Mouse (Mus musculus) adrenal gland, adult 18-20 months (tissue): ENCODE measurements around the gene Vmn1r157. TPM values are rescaled to one million over a fixed set of nuclear protein-coding genes. Genes with fewer than 3 reads are reported as not detected.
"Not testable (repeated sequence)": the region's sequence is repeated elsewhere in the genome, so short reads cannot be mapped to it uniquely, and the experiment has no call there.

Experiments
- DNase-seq, 2 experiments: peaks; one replicate each; pipeline ENCODE4 v3.0.0; 2021 to 2022; ENCODE audit warnings: low spot score in 2 of 2
- long read RNA-seq, 2 experiments: library from polyadenylated mRNA; stranded (forward); transcript quantifications; one replicate each; pipeline ENCODE4 v2.0.0; 2021
- total RNA-seq, 2 experiments: library from RNA; stranded (reverse); gene quantifications; 1 replicate in 1 of 2; 2 replicates in 1 of 2; pipeline ENCODE4 v1.2.3; 2021

The Vmn1r157 gene
- not detected for total RNA-seq
- long read RNA-seq, experiment 1, result 0 reads
- long read RNA-seq, experiment 2, result 0 reads

GRCm38 (mm10) chr7:22761397-22761796 lies at the start of gene Vmn1r157:
Gene Vmn1r157 (plus strand): TSS chr7:22761697.
- DNase-seq, result not testable (repeated sequence)

GRCm38 (mm10) chr7:22719610-22720009 lies 41.9 kb upstream of the Vmn1r157 start, which contains the start of gene Gm4567:
Gene Gm4567 (minus strand): TSS chr7:22719710.
- not testable (repeated sequence) for DNase-seq

- DNase-seq, result not testable (repeated sequence)
Observed at GRCm38 (mm10) chr7:22775981-22776380, 14.5 kb downstream of the Vmn1r157 start.

GRCm38 (mm10) chr7:22790682-22791081 lies 29.2 kb downstream of the Vmn1r157 start, which contains the start of gene Vmn1r158:
Gene Vmn1r158 (minus strand): TSS chr7:22790782.
- DNase-seq, result not testable (repeated sequence)

Other genes with a start within 250 kb of the Vmn1r157 start
- not detected for gene Vmn1r152, start 238.7 kb upstream of the Vmn1r157 start, total RNA-seq
- not detected for gene Gm8677, start 226.8 kb upstream of the Vmn1r157 start, total RNA-seq
- not detected for gene Gm4201, start 196.4 kb upstream of the Vmn1r157 start, total RNA-seq
- gene Gm4565, start 173.6 kb upstream of the Vmn1r157 start, total RNA-seq, result not detected
- not detected for gene Vmn1r155, start 103.7 kb upstream of the Vmn1r157 start, total RNA-seq
- gene Gm8693, start 69.4 kb upstream of the Vmn1r157 start, total RNA-seq, result not detected
- not detected for gene Gm4567, start 42.0 kb upstream of the Vmn1r157 start, total RNA-seq
- gene Vmn1r158, start 29.1 kb downstream of the Vmn1r157 start, total RNA-seq, result not detected
- not detected for gene Vmn1r159, start 81.9 kb downstream of the Vmn1r157 start, total RNA-seq
- not detected for gene Vmn1r160, start 109.5 kb downstream of the Vmn1r157 start, total RNA-seq
- not detected for gene Gm4214, start 223.0 kb downstream of the Vmn1r157 start, total RNA-seq